Mouse (Mus musculus) heart, postnatal 25 days (tissue): ENCODE measurements around the gene Gria4. TPM values are rescaled to one million over a fixed set of nuclear protein-coding genes. Genes with fewer than 3 reads are reported as not detected.

Experiments
- microRNA-seq: library from miRNA; unstranded; fragments of <30 nt; microRNA quantifications from one replicate; pipeline ENCODE4 v1.2.0, GENCODE M21; 2022
- total RNA-seq, 2 experiments: library from RNA; stranded (reverse); gene quantifications; 2 replicates each; pipeline ENCODE4 v1.2.3; 2021

Gria4 gene
- total RNA-seq, 2 experiments from 2014 or later: not detected

Small RNAs within 50 kb of the gene (microRNA-seq; reads per million reads assigned to microRNA genes)
- gene Gm23811: not detected
- gene Gm23992: not detected
